8 mouse cellular contexts compared by ENCODE assay signal in genomic region chr11:12810949-12811881, GRCm38 (mm10).
A peak's percentile ranks its signal among the peaks of the same experiment; 100 is the strongest.
DNase-seq lines count a peak whose midpoint lies in the region; ATAC-seq lines count a peak whose summit lies in the region.

No protein-coding gene starts in this region.

- 38% methylated on average over 11 of the region's 11 CpGs for WGBS in hindbrain, embryonic 16.5 days

- peak; percentile 85 for ATAC-seq in hindbrain, embryonic 16.5 days
- ATAC-seq in megakaryocyte progenitor cell, adult 5-6 weeks (replicated peaks; ENCODE audit: poor library complexity): peak; percentile 91
- ATAC-seq in erythroblast, adult 5-6 weeks (replicated peaks; ENCODE audit: low FRiP score, poor library complexity, severe bottlenecking): no peak

- H3K4me2 ChIP-seq in hindbrain, embryonic 16.5 days (ENCODE audit: low read length): no peak overlapping the region

- H3K9ac ChIP-seq in hindbrain, embryonic 16.5 days (ENCODE audit: low read depth, low read length): peak overlapping the region; percentile 45; the same call in 1 of the 2 replicates

- peak; percentile 73 for DNase-seq in Muller cell, postnatal 12 days (ENCODE audit: inconsistent ontology term)
- peak; percentile 14 for DNase-seq in c-Kit-positive CD71-positive TER-119-negative erythroid progenitor cells, embryonic 14.5 days (ENCODE audit: low read depth)
- peak; percentile 78 for DNase-seq in forelimb bud, embryonic 11.5 days (ENCODE audit: low read depth, low spot score)
- peak; percentile 63 to 64 for DNase-seq in layer of hippocampus, postnatal 36 days
- DNase-seq in right cerebral cortex, postnatal 36 days (ENCODE audit: low spot score in 2 of 2): peak; percentile 78 to 84

- H3K4me3 ChIP-seq in hindbrain, embryonic 16.5 days (ENCODE audit: low read length): no peak overlapping the region

- no peaks in the 10 kb centered on the region for H3K36me3 ChIP-seq in hindbrain, embryonic 16.5 days (ENCODE audit: control insufficient read depth, insufficient read depth, low read length)

- no peaks in the 10 kb centered on the region for H3K4me1 ChIP-seq in hindbrain, embryonic 16.5 days (ENCODE audit: control insufficient read depth, insufficient read depth, low read depth, low read length)

- no peak overlapping the region for H3K27ac ChIP-seq in hindbrain, embryonic 16.5 days (ENCODE audit: low read depth, low read length)

- no peaks in the 10 kb centered on the region for H3K9me3 ChIP-seq in hindbrain, embryonic 16.5 days (ENCODE audit: control insufficient read depth, low read length)

- H3K27me3 ChIP-seq in hindbrain, embryonic 16.5 days (replicated peaks; ENCODE audit: control insufficient read depth, insufficient read depth, low read length): no peaks in the 10 kb centered on the region

Comparison
In these comparisons a context has a peak if more than half of its experiments do, and no peak if none do; other contexts are left out.
1. DNase-seq: peak in every context shown above with its lines; median percentile 81 in right cerebral cortex, postnatal 36 days; 78 in forelimb bud, embryonic 11.5 days; 73 in Muller cell, postnatal 12 days; 64 in layer of hippocampus, postnatal 36 days; 14 in c-Kit-positive CD71-positive TER-119-negative erythroid progenitor cells, embryonic 14.5 days.